Mouse (Mus musculus): ENCODE measurements around the gene Pip5k1a. TPM values are rescaled to one million over a fixed set of nuclear protein-coding genes. Genes with fewer than 3 reads are reported as not detected.
A peak's percentile ranks its signal among the peaks of the same experiment; 100 is the strongest.
"Not testable (repeated sequence)": the region's sequence is repeated elsewhere in the genome, so short reads cannot be mapped to it uniquely, and the experiment has no call there.

Gene Pip5k1a
- total and polyA plus RNA-seq, 3 experiments: 18.7 to 49.9 (median 40.8) TPM

- DNase-seq: no peak
Measured at GRCm38 (mm10) chr3:95112760-95113159, 6.0 kb upstream of the Pip5k1a start.

- peak; percentile 95 for DNase-seq
Measured at GRCm38 (mm10) chr3:95110911-95111726, 4.4 kb upstream of the Pip5k1a start, which contains the start of gene Vps72. TSS of gene Vps72 (plus strand) at chr3:95111022.

GRCm38 (mm10) chr3:95107898-95108297 lies 1.2 kb upstream of the Pip5k1a start:
- no peak for DNase-seq

GRCm38 (mm10) chr3:95107308-95107707 lies 578 bp upstream of the Pip5k1a start:
- not testable (repeated sequence) for DNase-seq

GRCm38 (mm10) chr3:95105586-95106337 lies 968 bp downstream of the Pip5k1a start:
- no peak for DNase-seq

- no peak for DNase-seq
Measured at GRCm38 (mm10) chr3:95105121-95105520, 1.6 kb downstream of the Pip5k1a start.

GRCm38 (mm10) chr3:95100854-95101253 lies 5.9 kb downstream of the Pip5k1a start:
- DNase-seq: no peak

GRCm38 (mm10) chr3:95088071-95088470 lies 18.7 kb downstream of the Pip5k1a start:
- DNase-seq: no peak

GRCm38 (mm10) chr3:95071606-95072005 lies 35.1 kb downstream of the Pip5k1a start:
- DNase-seq: no peak

GRCm38 (mm10) chr3:95066570-95066969 lies 40.2 kb downstream of the Pip5k1a start:
- DNase-seq: peak; percentile 86

- no peak for DNase-seq
Measured at GRCm38 (mm10) chr3:95066095-95066494, 40.6 kb downstream of the Pip5k1a start.

- DNase-seq: no peak
Measured at GRCm38 (mm10) chr3:95065553-95065952, 41.2 kb downstream of the Pip5k1a start.

- DNase-seq: no peak
Measured at GRCm38 (mm10) chr3:95063741-95064140, 43.0 kb downstream of the Pip5k1a start.

GRCm38 (mm10) chr3:95058078-95058477 lies 48.7 kb downstream of the Pip5k1a start:
- no peak for DNase-seq

GRCm38 (mm10) chr3:95056275-95056674 lies 50.5 kb downstream of the Pip5k1a start:
- DNase-seq: no peak

- peak; percentile 51 for DNase-seq
Measured at GRCm38 (mm10) chr3:95054481-95055260, 52.1 kb downstream of the Pip5k1a start.

GRCm38 (mm10) chr3:95053701-95054100 lies 53.0 kb downstream of the Pip5k1a start:
- peak; percentile 40 for DNase-seq

- DNase-seq: peak; percentile 45
Measured at GRCm38 (mm10) chr3:95052959-95053358, 53.8 kb downstream of the Pip5k1a start.

- DNase-seq: peak; percentile 72
Measured at GRCm38 (mm10) chr3:95047914-95048313, 58.8 kb downstream of the Pip5k1a start.

GRCm38 (mm10) chr3:95046462-95047057 lies 60.2 kb downstream of the Pip5k1a start:
- peak; percentile 77 for DNase-seq

- no peak for DNase-seq
Measured at GRCm38 (mm10) chr3:95043251-95043650, 63.5 kb downstream of the Pip5k1a start.

GRCm38 (mm10) chr3:95042838-95043229 lies 63.9 kb downstream of the Pip5k1a start:
- DNase-seq: no peak

Measured in adrenal gland, adult 2 months (tissue).